Mouse (Mus musculus): ENCODE results near the gene Pnck. TPM values are rescaled to one million over a fixed set of nuclear protein-coding genes. Genes with fewer than 3 reads are reported as not detected.
A peak's percentile ranks its signal among the peaks of the same experiment; 100 is the strongest.

Pnck gene
- polyA plus RNA-seq, 1 experiment: 5.1 TPM

- no peaks in the 10 kb centered on the region for H3K27me3 ChIP-seq (ENCODE audit: control insufficient read depth, insufficient read depth, low read length, poor library complexity, severe bottlenecking)
- no peak overlapping the region for H3K27ac ChIP-seq (ENCODE audit: insufficient read depth, low read length)
- no peaks in the 10 kb centered on the region for H3K9me3 ChIP-seq (replicated peaks; ENCODE audit: control insufficient read depth, insufficient read depth, low read length, poor library complexity, severe bottlenecking)
- H3K4me1 ChIP-seq (ENCODE audit: control insufficient read depth, insufficient read depth, low read length): peaks cover 3% of the 10 kb centered on the region
- TF ChIP-seq CTCF (IDR thresholded peaks at IDR 0.05; ENCODE audit: low read depth, low read length) (no peak), POLR2A (IDR thresholded peaks at IDR 0.05; ENCODE audit: insufficient read depth, low read length) (no peak), EP300 (IDR thresholded peaks at IDR 0.05; ENCODE audit: insufficient read depth, low read depth, low read length) (no peak)
- no peak overlapping the region for H3K9ac ChIP-seq (ENCODE audit: low read depth, poor library complexity, severe bottlenecking)
- peaks cover 23% of the 10 kb centered on the region for H3K36me3 ChIP-seq (ENCODE audit: control insufficient read depth, insufficient read depth, low read length, poor library complexity, severe bottlenecking)
- H3K4me3 ChIP-seq (ENCODE audit: low read depth, low read length): no peak overlapping the region
Observed at GRCm38 (mm10) chrX:73676668-73677067, 16.8 kb upstream of the Pnck start.

- no peak overlapping the region for H3K9ac ChIP-seq (ENCODE audit: low read depth, poor library complexity, severe bottlenecking)
- H3K27me3 ChIP-seq (ENCODE audit: control insufficient read depth, insufficient read depth, low read length, poor library complexity, severe bottlenecking): no peaks in the 10 kb centered on the region
- no peak overlapping the region for H3K4me3 ChIP-seq (ENCODE audit: low read depth, low read length)
Observed at GRCm38 (mm10) chrX:73675231-73675630, 15.3 kb upstream of the Pnck start.

GRCm38 (mm10) chrX:73673968-73674661 is 14.2 kb upstream of the Pnck start:
- H3K27me3 ChIP-seq (ENCODE audit: control insufficient read depth, insufficient read depth, low read length, poor library complexity, severe bottlenecking): no peaks in the 10 kb centered on the region
- TF ChIP-seq CTCF (IDR thresholded peaks at IDR 0.05; ENCODE audit: low read depth, low read length) (no peak), EP300 (IDR thresholded peaks at IDR 0.05; ENCODE audit: insufficient read depth, low read depth, low read length) (no peak), POLR2A (IDR thresholded peaks at IDR 0.05; ENCODE audit: insufficient read depth, low read length) (no peak)
- H3K9ac ChIP-seq (ENCODE audit: low read depth, poor library complexity, severe bottlenecking): peak overlapping the region; percentile 98
- peaks cover 11% of the 10 kb centered on the region for H3K36me3 ChIP-seq (ENCODE audit: control insufficient read depth, insufficient read depth, low read length, poor library complexity, severe bottlenecking)
- peaks cover 4% of the 10 kb centered on the region for H3K4me1 ChIP-seq (ENCODE audit: control insufficient read depth, insufficient read depth, low read length)
- H3K27ac ChIP-seq (ENCODE audit: insufficient read depth, low read length): no peak overlapping the region
- H3K9me3 ChIP-seq (replicated peaks; ENCODE audit: control insufficient read depth, insufficient read depth, low read length, poor library complexity, severe bottlenecking): no peaks in the 10 kb centered on the region
- H3K4me3 ChIP-seq (ENCODE audit: low read depth, low read length): peak overlapping the region; percentile 82

More at GRCm38 (mm10) chrX:73675231-73675630, 15.3 kb upstream of the Pnck start:
- TF ChIP-seq EP300 (IDR thresholded peaks at IDR 0.05; ENCODE audit: insufficient read depth, low read depth, low read length): no peak
- TF ChIP-seq POLR2A (IDR thresholded peaks at IDR 0.05; ENCODE audit: insufficient read depth, low read length): no peak
- TF ChIP-seq CTCF (IDR thresholded peaks at IDR 0.05; ENCODE audit: low read depth, low read length): no peak
- Histone ChIP-seq H3K36me3 (ENCODE audit: control insufficient read depth, insufficient read depth, low read length, poor library complexity, severe bottlenecking) (peaks cover 19% of the 10 kb centered on the region), H3K9me3 (replicated peaks; ENCODE audit: control insufficient read depth, insufficient read depth, low read length, poor library complexity, severe bottlenecking) (no peaks in the 10 kb centered on the region), H3K27ac (ENCODE audit: insufficient read depth, low read length) (no peak overlapping the region), H3K4me1 (ENCODE audit: control insufficient read depth, insufficient read depth, low read length) (peaks cover 2% of the 10 kb centered on the region)

- peaks cover 4% of the 10 kb centered on the region for H3K4me1 ChIP-seq (ENCODE audit: control insufficient read depth, insufficient read depth, low read length)
- peak overlapping the region; percentile 98 for H3K9ac ChIP-seq (ENCODE audit: low read depth, poor library complexity, severe bottlenecking)
- H3K4me3 ChIP-seq (ENCODE audit: low read depth, low read length): peak overlapping the region; percentile 82
- no peaks in the 10 kb centered on the region for H3K27me3 ChIP-seq (ENCODE audit: control insufficient read depth, insufficient read depth, low read length, poor library complexity, severe bottlenecking)
- H3K36me3 ChIP-seq (ENCODE audit: control insufficient read depth, insufficient read depth, low read length, poor library complexity, severe bottlenecking): peaks cover 10% of the 10 kb centered on the region
- H3K9me3 ChIP-seq (replicated peaks; ENCODE audit: control insufficient read depth, insufficient read depth, low read length, poor library complexity, severe bottlenecking): no peaks in the 10 kb centered on the region
- H3K27ac ChIP-seq (ENCODE audit: insufficient read depth, low read length): no peak overlapping the region
- TF ChIP-seq CTCF (IDR thresholded peaks at IDR 0.05; ENCODE audit: low read depth, low read length): no peak
- TF ChIP-seq POLR2A (IDR thresholded peaks at IDR 0.05; ENCODE audit: insufficient read depth, low read length): no peak
- TF ChIP-seq EP300 (IDR thresholded peaks at IDR 0.05; ENCODE audit: insufficient read depth, low read depth, low read length): no peak
Observed at GRCm38 (mm10) chrX:73673619-73673967, 13.7 kb upstream of the Pnck start.

- Histone ChIP-seq H3K27me3 (ENCODE audit: control insufficient read depth, insufficient read depth, low read length, poor library complexity, severe bottlenecking) (no peaks in the 10 kb centered on the region), H3K9me3 (replicated peaks; ENCODE audit: control insufficient read depth, insufficient read depth, low read length, poor library complexity, severe bottlenecking) (no peaks in the 10 kb centered on the region), H3K27ac (ENCODE audit: insufficient read depth, low read length) (peak within 1 kb of the TSS; percentile 57; the same call in 1 of the 2 replicates), H3K9ac (ENCODE audit: low read depth, poor library complexity, severe bottlenecking) (peak within 1 kb of the TSS; percentile 98), H3K4me3 (ENCODE audit: low read depth, low read length) (peak within 1 kb of the TSS; percentile 82), H3K4me1 (ENCODE audit: control insufficient read depth, insufficient read depth, low read length) (peaks cover 4% of the 10 kb centered on the region), H3K36me3 (ENCODE audit: control insufficient read depth, insufficient read depth, low read length, poor library complexity, severe bottlenecking) (peaks cover 8% of the 10 kb centered on the region)
- no peak for TF ChIP-seq EP300 (IDR thresholded peaks at IDR 0.05; ENCODE audit: insufficient read depth, low read depth, low read length)
- no peak for TF ChIP-seq POLR2A (IDR thresholded peaks at IDR 0.05; ENCODE audit: insufficient read depth, low read length)
- no peak for TF ChIP-seq CTCF (IDR thresholded peaks at IDR 0.05; ENCODE audit: low read depth, low read length)
Observed at GRCm38 (mm10) chrX:73672879-73673618, 13.1 kb upstream of the Pnck start, which contains the start of gene Slc6a8. Gene Slc6a8, plus strand, starts transcription at chrX:73673150.

- TF ChIP-seq POLR2A (IDR thresholded peaks at IDR 0.05; ENCODE audit: insufficient read depth, low read length): no peak
- TF ChIP-seq EP300 (IDR thresholded peaks at IDR 0.05; ENCODE audit: insufficient read depth, low read depth, low read length): no peak
- TF ChIP-seq CTCF (IDR thresholded peaks at IDR 0.05; ENCODE audit: low read depth, low read length): no peak
- H3K27ac ChIP-seq (ENCODE audit: insufficient read depth, low read length): peak overlapping the region; percentile 57; the same call in 1 of the 2 replicates
- H3K27me3 ChIP-seq (ENCODE audit: control insufficient read depth, insufficient read depth, low read length, poor library complexity, severe bottlenecking): no peaks in the 10 kb centered on the region
- H3K9ac ChIP-seq (ENCODE audit: low read depth, poor library complexity, severe bottlenecking): no peak overlapping the region
- H3K9me3 ChIP-seq (replicated peaks; ENCODE audit: control insufficient read depth, insufficient read depth, low read length, poor library complexity, severe bottlenecking): no peaks in the 10 kb centered on the region
- H3K4me1 ChIP-seq (ENCODE audit: control insufficient read depth, insufficient read depth, low read length): peaks cover 4% of the 10 kb centered on the region
- H3K36me3 ChIP-seq (ENCODE audit: control insufficient read depth, insufficient read depth, low read length, poor library complexity, severe bottlenecking): 0 out of 2 replicates have a peak, but pooled peaks cover 4% of the 10 kb centered on the region
- H3K4me3 ChIP-seq (ENCODE audit: low read depth, low read length): no peak overlapping the region
Observed at GRCm38 (mm10) chrX:73672031-73672431, 12.1 kb upstream of the Pnck start.
